Mouse (Mus musculus) liver, embryonic 12.5 days (tissue): Measurements from ENCODE around the gene Rxra. TPM values are rescaled to one million over a fixed set of nuclear protein-coding genes. Genes with fewer than 3 reads are reported as not detected.
A peak's percentile ranks its signal among the peaks of the same experiment; 100 is the strongest.

ENCODE experiments used
- ATAC-seq: fragments of 200-750 bp; cut with Nextera tagmentation; 2 replicates; pipeline ENCODE4 v1.8.0; 2017; ENCODE audit warnings: moderate number of reproducible peaks, mild to moderate bottlenecking, moderate library complexity
- H3K27ac ChIP-seq: fragments of 300-500 bp; sonication (generic); 2 replicates; pipeline ENCODE4 v1.5.1; 2016; ENCODE audit warnings: mild to moderate bottlenecking
- H3K27me3 ChIP-seq: fragments of 300-500 bp; sonication (generic); replicated peaks from 2 replicates; pipeline ENCODE4 v1.6.1; 2016; ENCODE audit warnings: mild to moderate bottlenecking, moderate library complexity
- H3K36me3 ChIP-seq: fragments of 300-500 bp; sonication (generic); 2 replicates; pipeline ENCODE4 v1.6.1; 2016; ENCODE audit warnings: mild to moderate bottlenecking, moderate library complexity
- H3K4me1 ChIP-seq: fragments of 300-500 bp; sonication (generic); 2 replicates; pipeline ENCODE4 v1.6.1; 2016
- H3K4me2 ChIP-seq: fragments of 300-500 bp; sonication (generic); 2 replicates; pipeline ENCODE4 v1.6.1; 2016; ENCODE audit warnings: mild to moderate bottlenecking, moderate library complexity
- H3K4me3 ChIP-seq: fragments of 300-500 bp; sonication (generic); 2 replicates; pipeline ENCODE4 v1.5.1; 2016; ENCODE audit warnings: mild to moderate bottlenecking, moderate library complexity
- H3K9ac ChIP-seq: fragments of 300-500 bp; sonication (generic); 2 replicates; pipeline ENCODE4 v1.6.1; 2016; ENCODE audit warnings: mild to moderate bottlenecking, moderate library complexity
- H3K9me3 ChIP-seq: fragments of 300-500 bp; sonication (generic); replicated peaks from 2 replicates; pipeline ENCODE4 v1.6.1; 2016; ENCODE audit warnings: mild to moderate bottlenecking, moderate library complexity
- WGBS: fragments of 180-500 bp; shearing (Covaris S2); methylation state at CpG from one replicate; pipeline ENCODE4 v1.1.7; 2016; ENCODE audit not compliant: insufficient replicate concordance; 5-methylcytosine and 5-hydroxymethylcytosine counted together
- polyA plus RNA-seq: library from polyadenylated mRNA; unstranded; fragments of >200 nt; fragmentation: Nextera tagmentation; extraction: Ambion mirVana; gene quantifications from 2 replicates; pipeline ENCODE4 v1.2.1, GENCODE M21; 2016

Gene Rxra
- 3.9 and 4.2 TPM in 2 replicates for polyA plus RNA-seq

GRCm38 (mm10) chr2:27676106-27676477, at the start of gene Rxra:
Rxra (plus strand) TSS chr2:27676440.
- 13% methylated on average over 16 of the region's 16 CpGs for WGBS
- peak within 1 kb of the TSS; percentile 92 for H3K4me2 ChIP-seq
- no peaks in the 10 kb centered on the region for H3K9me3 ChIP-seq
- ATAC-seq = no peak
- H3K4me3 ChIP-seq = peak within 1 kb of the TSS; percentile 77
- H3K27ac ChIP-seq = peak within 1 kb of the TSS; percentile 84
- H3K36me3 ChIP-seq = no peaks in the 10 kb centered on the region
- peaks cover 64% of the 10 kb centered on the region for H3K4me1 ChIP-seq
- peaks cover 76% of the 10 kb centered on the region for H3K27me3 ChIP-seq
- H3K9ac ChIP-seq = peak within 1 kb of the TSS; percentile 81

- WGBS = 32% methylated on average over 1 of the region's 1 CpGs
- no peak; the same call in 1 of the 2 replicates for ATAC-seq
- Histone ChIP-seq H3K4me3 (no peak overlapping the region), H3K4me2 (no peak overlapping the region), H3K36me3 (no peaks in the 10 kb centered on the region), H3K27ac (peak overlapping the region; percentile 59), H3K9ac (no peak overlapping the region), H3K4me1 (0 out of 2 replicates have a peak, but pooled peaks cover 13% of the 10 kb centered on the region), H3K27me3 (no peaks in the 10 kb centered on the region; the same call in 1 of the 2 replicates), H3K9me3 (no peaks in the 10 kb centered on the region)
These were observed 49.6 kb upstream of the Rxra start for GRCm38 (mm10) chr2:27626604-27627003.

GRCm38 (mm10) chr2:27630601-27631285, 45.5 kb upstream of the Rxra start:
- H3K4me2 ChIP-seq = no peak overlapping the region
- 0 out of 2 replicates have a peak, but pooled peaks cover 14% of the 10 kb centered on the region for H3K4me1 ChIP-seq
- WGBS = 65% methylated on average over 3 of the region's 3 CpGs
- H3K9me3 ChIP-seq = no peaks in the 10 kb centered on the region
- no peak for ATAC-seq
- H3K9ac ChIP-seq = no peak overlapping the region
- H3K4me3 ChIP-seq = no peak overlapping the region
- H3K27me3 ChIP-seq = no peaks in the 10 kb centered on the region
- no peaks in the 10 kb centered on the region for H3K36me3 ChIP-seq
- H3K27ac ChIP-seq = no peak overlapping the region

GRCm38 (mm10) chr2:27633471-27633870, 42.8 kb upstream of the Rxra start:
- Histone ChIP-seq H3K27me3 (no peaks in the 10 kb centered on the region), H3K4me1 (0 out of 2 replicates have a peak, but pooled peaks cover 3% of the 10 kb centered on the region), H3K4me2 (no peak overlapping the region), H3K9me3 (no peaks in the 10 kb centered on the region), H3K36me3 (no peaks in the 10 kb centered on the region), H3K4me3 (no peak overlapping the region), H3K9ac (no peak overlapping the region), H3K27ac (no peak overlapping the region)
- ATAC-seq = no peak
- 51% methylated on average over 2 of the region's 2 CpGs for WGBS

GRCm38 (mm10) chr2:27634018-27634417, 42.2 kb upstream of the Rxra start:
- H3K27ac ChIP-seq = no peak overlapping the region

GRCm38 (mm10) chr2:27635147-27635738, 41.0 kb upstream of the Rxra start:
- Histone ChIP-seq H3K9me3 (no peaks in the 10 kb centered on the region), H3K4me3 (no peak overlapping the region), H3K27me3 (no peaks in the 10 kb centered on the region), H3K27ac (no peak overlapping the region), H3K36me3 (no peaks in the 10 kb centered on the region), H3K4me2 (no peak overlapping the region), H3K9ac (no peak overlapping the region), H3K4me1 (0 out of 2 replicates have a peak, but pooled peaks cover 3% of the 10 kb centered on the region)
- ATAC-seq = no peak
- WGBS = 79% methylated on average over 13 of the region's 13 CpGs

More at GRCm38 (mm10) chr2:27634018-27634417, 42.2 kb upstream of the Rxra start:
- no peak overlapping the region for H3K9ac ChIP-seq
- no peak for ATAC-seq
- no peaks in the 10 kb centered on the region for H3K27me3 ChIP-seq
- H3K4me3 ChIP-seq = no peak overlapping the region
- no peaks in the 10 kb centered on the region for H3K36me3 ChIP-seq
- WGBS = 39% methylated on average over 1 of the region's 1 CpGs
- H3K4me2 ChIP-seq = no peak overlapping the region
- 0 out of 2 replicates have a peak, but pooled peaks cover 3% of the 10 kb centered on the region for H3K4me1 ChIP-seq
- no peaks in the 10 kb centered on the region for H3K9me3 ChIP-seq

GRCm38 (mm10) chr2:27636796-27637195, 39.4 kb upstream of the Rxra start:
- no peak overlapping the region for H3K4me3 ChIP-seq
- 27% methylated on average over 1 of the region's 1 CpGs for WGBS
- ATAC-seq = peak; percentile 40; the same call in 1 of the 2 replicates
- peaks cover 6% of the 10 kb centered on the region; the same call in 1 of the 2 replicates for H3K4me1 ChIP-seq
- no peaks in the 10 kb centered on the region for H3K36me3 ChIP-seq
- H3K9me3 ChIP-seq = no peaks in the 10 kb centered on the region
- H3K9ac ChIP-seq = no peak overlapping the region
- no peak overlapping the region for H3K4me2 ChIP-seq
- no peaks in the 10 kb centered on the region for H3K27me3 ChIP-seq
- H3K27ac ChIP-seq = no peak overlapping the region

GRCm38 (mm10) chr2:27637281-27637896, 38.9 kb upstream of the Rxra start:
- Histone ChIP-seq H3K4me1 (peaks cover 6% of the 10 kb centered on the region; the same call in 1 of the 2 replicates), H3K36me3 (no peaks in the 10 kb centered on the region), H3K9me3 (no peaks in the 10 kb centered on the region), H3K27ac (no peak overlapping the region), H3K9ac (no peak overlapping the region), H3K4me3 (no peak overlapping the region), H3K27me3 (no peaks in the 10 kb centered on the region), H3K4me2 (no peak overlapping the region)
- no peak for ATAC-seq
- 70% methylated on average over 8 of the region's 8 CpGs for WGBS

GRCm38 (mm10) chr2:27639631-27640334, 36.5 kb upstream of the Rxra start:
- 71% methylated on average over 5 of the region's 5 CpGs for WGBS
- Histone ChIP-seq H3K4me2 (no peak overlapping the region), H3K9ac (no peak overlapping the region), H3K9me3 (no peaks in the 10 kb centered on the region), H3K4me1 (peaks cover 3% of the 10 kb centered on the region; the same call in 1 of the 2 replicates), H3K27ac (no peak overlapping the region), H3K27me3 (peaks cover 8% of the 10 kb centered on the region; the same call in 1 of the 2 replicates), H3K36me3 (no peaks in the 10 kb centered on the region), H3K4me3 (no peak overlapping the region)
- no peak for ATAC-seq

- H3K4me1 ChIP-seq = peaks cover 7% of the 10 kb centered on the region; the same call in 1 of the 2 replicates
- no peak overlapping the region for H3K27ac ChIP-seq
- no peak overlapping the region for H3K9ac ChIP-seq
- no peak for ATAC-seq
- H3K4me3 ChIP-seq = no peak overlapping the region
- WGBS = 49% methylated on average over 3 of the region's 3 CpGs
- H3K4me2 ChIP-seq = no peak overlapping the region
- peaks cover 8% of the 10 kb centered on the region; the same call in 1 of the 2 replicates for H3K27me3 ChIP-seq
- H3K9me3 ChIP-seq = no peaks in the 10 kb centered on the region
- H3K36me3 ChIP-seq = no peaks in the 10 kb centered on the region
These were observed 35.2 kb upstream of the Rxra start for GRCm38 (mm10) chr2:27640900-27641479.

- Histone ChIP-seq H3K27me3 (peaks cover 8% of the 10 kb centered on the region; the same call in 1 of the 2 replicates), H3K36me3 (no peaks in the 10 kb centered on the region), H3K4me1 (peaks cover 7% of the 10 kb centered on the region; the same call in 1 of the 2 replicates), H3K4me2 (no peak overlapping the region), H3K4me3 (no peak overlapping the region), H3K9me3 (no peaks in the 10 kb centered on the region), H3K27ac (no peak overlapping the region), H3K9ac (no peak overlapping the region)
- 48% methylated on average over 5 of the region's 5 CpGs for WGBS
- no peak for ATAC-seq
These were observed 31.6 kb upstream of the Rxra start for GRCm38 (mm10) chr2:27644547-27645120.
